Mouse (Mus musculus): ENCODE data around the gene Babam2. TPM values are rescaled to one million over a fixed set of nuclear protein-coding genes. Genes with fewer than 3 reads are reported as not detected.
A peak's percentile ranks its signal among the peaks of the same experiment; 100 is the strongest.

The Babam2 gene
- polyA plus RNA-seq, 1 experiment from 2014 or later: 35.4 TPM

DNA sequence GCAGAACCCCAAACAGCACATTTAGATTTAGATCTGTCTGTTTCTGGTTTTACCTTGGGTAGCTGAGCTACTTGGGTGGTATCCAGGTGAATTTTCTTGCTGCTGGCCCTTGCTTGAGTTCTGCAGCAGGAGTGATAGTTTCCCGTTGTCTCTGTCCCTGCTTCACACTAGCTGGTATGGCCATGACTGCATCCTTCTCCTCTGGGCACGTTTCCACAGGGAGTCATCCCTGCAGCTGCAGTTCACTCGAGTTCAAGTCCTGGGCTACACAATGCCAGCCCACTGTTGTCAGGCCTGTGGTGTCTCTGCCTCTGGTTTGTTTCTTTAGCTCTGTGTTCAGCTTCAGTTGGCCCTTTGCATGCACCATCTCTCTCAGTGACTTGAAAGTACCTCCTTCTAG, 239.0 kb downstream of the Babam2 start:
- Histone ChIP-seq H3K27me3 (no peaks in the 10 kb centered on the region), H3K9ac (replicated peaks) (no peak overlapping the region), H3K27ac (no peak overlapping the region), H3K36me3 (no peaks in the 10 kb centered on the region), H3K4me1 (replicated peaks) (peaks cover 7% of the 10 kb centered on the region), H3K4me2 (no peak overlapping the region), H3K4me3 (replicated peaks) (no peak overlapping the region), H3K9me3 (no peaks in the 10 kb centered on the region)
- 82% methylated on average over 3 of the region's 3 CpGs for WGBS
- ATAC-seq (ENCODE audit: insufficient number of reproducible peaks, insufficient read depth, low FRiP score, low TSS enrichment, low read depth): no peak

DNA sequence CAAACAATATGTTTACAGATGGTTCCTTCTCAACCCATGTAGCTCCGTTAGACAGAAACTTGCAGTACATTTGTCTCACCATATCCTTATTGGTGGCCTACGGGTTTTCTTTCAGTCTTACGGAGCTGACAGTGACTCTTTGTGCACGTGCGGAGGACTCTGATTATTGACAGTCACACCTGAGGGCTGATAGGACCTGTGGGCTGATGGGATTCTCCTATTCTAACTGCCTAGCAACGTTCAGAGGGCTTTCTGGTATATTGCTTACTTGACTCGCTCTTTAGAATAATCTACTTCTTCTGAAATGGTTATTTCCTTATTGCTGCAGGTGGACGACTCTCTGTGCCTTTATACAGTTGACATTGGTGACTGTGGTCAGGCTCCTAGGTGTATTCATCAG, 243.4 kb downstream of the Babam2 start:
- Histone ChIP-seq H3K4me2 (no peak overlapping the region), H3K9ac (replicated peaks) (no peak overlapping the region), H3K4me3 (replicated peaks) (no peak overlapping the region), H3K9me3 (no peaks in the 10 kb centered on the region), H3K4me1 (replicated peaks) (no peaks in the 10 kb centered on the region), H3K27ac (no peak overlapping the region), H3K27me3 (no peaks in the 10 kb centered on the region), H3K36me3 (no peaks in the 10 kb centered on the region)
- no peak for ATAC-seq (ENCODE audit: insufficient number of reproducible peaks, insufficient read depth, low FRiP score, low TSS enrichment, low read depth)
- 88% methylated on average over 8 of the region's 8 CpGs for WGBS

DNA sequence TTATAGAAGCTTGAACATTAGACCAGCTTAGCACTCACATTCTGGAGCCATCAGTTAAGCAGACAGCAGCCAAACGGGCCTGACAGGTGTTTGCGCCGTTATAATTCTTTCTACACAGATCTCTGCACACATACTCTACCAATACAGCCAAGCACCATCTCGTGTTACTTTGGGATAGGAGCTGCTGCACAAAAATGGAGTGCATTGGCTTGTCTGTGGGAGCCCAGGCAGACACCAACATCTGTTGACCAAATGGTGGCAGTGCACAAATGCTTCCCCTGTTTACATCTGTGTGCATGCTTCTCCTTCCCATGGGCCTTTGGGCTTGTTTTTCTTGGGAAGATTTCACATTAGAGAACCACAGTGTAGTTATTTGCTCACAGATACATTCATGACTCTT, 249.7 kb downstream of the Babam2 start:
- no peaks in the 10 kb centered on the region for H3K27me3 ChIP-seq
- 24% methylated on average over 4 of the region's 4 CpGs for WGBS
- no peaks in the 10 kb centered on the region for H3K36me3 ChIP-seq
- 0 out of 2 replicates have a peak overlapping the region, but pooled peaks have one; percentile 67 for H3K27ac ChIP-seq
- no peak for ATAC-seq (ENCODE audit: insufficient number of reproducible peaks, insufficient read depth, low FRiP score, low TSS enrichment, low read depth)
- H3K4me3 ChIP-seq (replicated peaks): no peak overlapping the region
- H3K9me3 ChIP-seq: no peaks in the 10 kb centered on the region
- no peak overlapping the region for H3K9ac ChIP-seq (replicated peaks)
- peaks cover 5% of the 10 kb centered on the region; the same call in 1 of the 2 replicates for H3K4me1 ChIP-seq (replicated peaks)
- no peak overlapping the region for H3K4me2 ChIP-seq

DNA sequence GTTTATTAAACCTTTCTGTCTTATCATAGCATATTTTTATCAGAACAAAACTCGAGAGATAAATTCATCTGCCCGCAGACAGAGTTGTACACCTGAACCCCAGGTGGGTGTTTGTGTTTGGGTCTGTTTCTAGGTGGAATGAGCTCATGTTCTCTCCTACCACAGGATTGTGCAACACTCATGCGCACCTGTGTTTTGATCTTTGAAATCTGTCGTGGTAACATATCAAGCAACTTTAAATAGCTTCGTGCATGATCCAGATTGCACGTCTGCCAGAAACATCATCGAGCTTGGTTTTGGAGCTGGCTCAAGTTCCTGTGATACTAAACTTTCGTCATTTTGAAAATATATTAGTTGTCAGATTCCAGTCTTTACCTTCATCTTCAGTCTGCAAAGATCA, 251.9 kb downstream of the Babam2 start:
- Histone ChIP-seq H3K4me3 (replicated peaks) (no peak overlapping the region), H3K9ac (replicated peaks) (no peak overlapping the region), H3K4me2 (no peak overlapping the region), H3K4me1 (replicated peaks) (peaks cover 5% of the 10 kb centered on the region; the same call in 1 of the 2 replicates), H3K27ac (no peak overlapping the region), H3K36me3 (no peaks in the 10 kb centered on the region), H3K27me3 (no peaks in the 10 kb centered on the region), H3K9me3 (no peaks in the 10 kb centered on the region)
- ATAC-seq (ENCODE audit: insufficient number of reproducible peaks, insufficient read depth, low FRiP score, low TSS enrichment, low read depth): no peak
- 83% methylated on average over 8 of the region's 8 CpGs for WGBS

DNA sequence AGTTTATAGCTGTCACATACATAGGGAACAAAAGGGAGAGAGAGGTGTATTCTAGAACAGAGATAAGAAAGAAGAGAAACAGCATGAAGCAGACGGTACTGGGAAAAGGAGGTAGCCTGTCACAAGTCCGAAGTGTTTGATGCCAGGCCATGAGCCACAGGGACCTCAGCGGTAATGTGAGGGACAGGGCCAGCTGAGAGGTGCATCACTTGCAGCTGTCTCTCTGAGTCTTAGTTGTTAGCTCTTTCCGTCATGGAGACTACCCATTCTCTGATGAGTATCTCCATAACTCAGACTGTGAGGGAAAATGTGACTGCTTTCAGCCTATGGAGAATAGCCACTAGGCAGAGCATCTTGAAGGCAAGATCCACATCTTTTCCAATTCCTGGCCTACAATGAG, 253.0 kb downstream of the Babam2 start:
- no peaks in the 10 kb centered on the region for H3K27me3 ChIP-seq
- no peak overlapping the region for H3K4me3 ChIP-seq (replicated peaks)
- peaks cover 5% of the 10 kb centered on the region; the same call in 1 of the 2 replicates for H3K4me1 ChIP-seq (replicated peaks)
- H3K4me2 ChIP-seq: no peak overlapping the region
- H3K27ac ChIP-seq: no peak overlapping the region
- no peaks in the 10 kb centered on the region for H3K36me3 ChIP-seq
- H3K9ac ChIP-seq (replicated peaks): no peak overlapping the region
- 87% methylated on average over 4 of the region's 4 CpGs for WGBS
- ATAC-seq (ENCODE audit: insufficient number of reproducible peaks, insufficient read depth, low FRiP score, low TSS enrichment, low read depth): no peak
- no peaks in the 10 kb centered on the region for H3K9me3 ChIP-seq

DNA sequence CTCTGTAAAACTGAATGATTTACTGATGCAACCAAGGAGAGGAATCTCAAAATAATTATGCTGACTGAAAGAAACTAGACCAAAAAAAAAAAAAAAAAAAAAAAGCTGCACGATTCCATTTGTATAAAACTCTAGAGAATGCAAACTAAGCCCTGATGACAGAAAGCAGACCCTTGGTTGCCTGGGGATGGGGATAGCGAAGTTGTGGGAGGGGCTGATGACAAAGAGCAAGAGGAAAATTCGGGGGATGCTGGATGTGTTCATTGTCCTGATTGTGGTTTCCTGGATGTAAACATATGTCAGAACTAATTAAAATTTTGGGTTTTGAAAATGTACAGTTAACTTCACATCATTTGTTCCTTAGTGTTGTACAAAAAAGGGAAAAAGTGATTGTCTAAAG, 257.7 kb downstream of the Babam2 start:
- H3K9ac ChIP-seq (replicated peaks): no peak overlapping the region
- H3K27ac ChIP-seq: no peak overlapping the region
- H3K9me3 ChIP-seq: no peaks in the 10 kb centered on the region
- H3K4me2 ChIP-seq: no peak overlapping the region
- H3K36me3 ChIP-seq: no peaks in the 10 kb centered on the region
- H3K4me1 ChIP-seq (replicated peaks): no peaks in the 10 kb centered on the region
- 78% methylated on average over 3 of the region's 3 CpGs for WGBS
- H3K4me3 ChIP-seq (replicated peaks): no peak overlapping the region
- no peak for ATAC-seq (ENCODE audit: insufficient number of reproducible peaks, insufficient read depth, low FRiP score, low TSS enrichment, low read depth)
- H3K27me3 ChIP-seq: no peaks in the 10 kb centered on the region

DNA sequence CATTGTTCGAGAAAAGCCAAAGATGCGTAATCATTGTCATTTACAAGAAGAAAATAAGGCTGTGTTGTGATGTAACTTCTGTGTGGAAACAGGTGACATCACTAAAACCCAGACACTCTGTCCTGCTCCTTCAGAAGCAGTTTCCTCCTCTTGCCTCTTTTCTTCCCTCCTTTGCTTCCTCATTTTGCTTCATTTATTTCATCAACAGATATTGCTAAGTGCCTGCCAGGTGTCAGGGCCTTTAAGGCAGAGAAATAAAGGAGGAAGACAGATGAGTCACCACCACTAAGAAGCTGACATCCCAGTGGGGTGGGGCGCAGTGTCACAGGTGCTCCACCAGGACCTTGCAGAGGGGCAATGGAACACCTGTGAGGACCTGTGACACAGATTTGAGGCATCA, 258.9 kb downstream of the Babam2 start:
- 93% methylated on average over 3 of the region's 3 CpGs for WGBS
- Histone ChIP-seq H3K27me3 (no peaks in the 10 kb centered on the region), H3K4me1 (replicated peaks) (no peaks in the 10 kb centered on the region), H3K4me3 (replicated peaks) (no peak overlapping the region), H3K27ac (no peak overlapping the region), H3K9me3 (no peaks in the 10 kb centered on the region), H3K36me3 (no peaks in the 10 kb centered on the region), H3K4me2 (no peak overlapping the region), H3K9ac (replicated peaks) (no peak overlapping the region)
- ATAC-seq (ENCODE audit: insufficient number of reproducible peaks, insufficient read depth, low FRiP score, low TSS enrichment, low read depth): no peak

DNA sequence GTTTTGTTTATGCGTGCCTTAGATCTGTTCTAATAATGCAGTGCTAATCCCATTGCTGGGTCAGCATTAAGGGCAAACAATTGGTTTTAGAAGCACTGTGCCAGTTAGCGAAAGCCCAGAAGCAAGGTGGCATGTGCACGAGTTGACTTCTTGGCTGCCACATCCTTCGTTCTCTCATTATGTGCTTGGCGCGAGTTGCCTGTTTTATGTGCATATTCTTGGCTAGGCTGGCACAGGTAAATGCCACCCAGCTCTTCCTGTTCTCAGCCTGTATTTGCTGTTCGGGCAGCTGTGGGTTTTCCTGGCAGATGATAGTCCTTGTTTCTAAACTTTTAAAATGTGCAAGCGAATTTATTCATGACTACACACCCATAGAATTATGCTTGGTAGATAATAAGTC, 262.4 kb downstream of the Babam2 start:
- Histone ChIP-seq H3K4me1 (replicated peaks) (no peaks in the 10 kb centered on the region), H3K9ac (replicated peaks) (no peak overlapping the region), H3K4me3 (replicated peaks) (no peak overlapping the region), H3K4me2 (no peak overlapping the region), H3K36me3 (no peaks in the 10 kb centered on the region), H3K27me3 (no peaks in the 10 kb centered on the region), H3K9me3 (no peaks in the 10 kb centered on the region), H3K27ac (no peak overlapping the region)
- WGBS: 90% methylated on average over 8 of the region's 8 CpGs
- no peak for ATAC-seq (ENCODE audit: insufficient number of reproducible peaks, insufficient read depth, low FRiP score, low TSS enrichment, low read depth)

DNA sequence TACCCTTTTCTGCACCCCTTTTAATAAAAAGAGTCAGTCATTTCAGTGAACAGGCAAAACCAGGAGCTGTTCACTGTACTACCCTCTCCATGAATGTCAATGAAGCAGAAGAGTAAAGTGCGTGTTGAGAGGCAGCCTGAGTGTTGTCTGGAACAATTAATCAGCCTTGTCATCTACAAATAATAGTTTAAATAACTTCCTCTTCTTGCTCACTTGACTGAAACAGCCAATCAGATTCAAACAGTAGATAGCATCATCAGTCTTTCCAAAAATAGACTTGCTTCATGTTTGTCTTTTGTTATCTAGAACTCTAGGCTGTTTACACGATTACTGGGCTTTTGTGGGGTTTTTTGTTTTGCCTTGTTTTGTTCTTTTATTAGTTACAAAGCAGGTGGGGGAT, 263.9 kb downstream of the Babam2 start:
- WGBS: 82% methylated on average over 2 of the region's 2 CpGs
- Histone ChIP-seq H3K9ac (replicated peaks) (no peak overlapping the region), H3K27ac (no peak overlapping the region), H3K27me3 (no peaks in the 10 kb centered on the region), H3K4me3 (replicated peaks) (no peak overlapping the region), H3K9me3 (no peaks in the 10 kb centered on the region), H3K4me1 (replicated peaks) (no peaks in the 10 kb centered on the region), H3K4me2 (no peak overlapping the region), H3K36me3 (no peaks in the 10 kb centered on the region)
- ATAC-seq (ENCODE audit: insufficient number of reproducible peaks, insufficient read depth, low FRiP score, low TSS enrichment, low read depth): no peak

DNA sequence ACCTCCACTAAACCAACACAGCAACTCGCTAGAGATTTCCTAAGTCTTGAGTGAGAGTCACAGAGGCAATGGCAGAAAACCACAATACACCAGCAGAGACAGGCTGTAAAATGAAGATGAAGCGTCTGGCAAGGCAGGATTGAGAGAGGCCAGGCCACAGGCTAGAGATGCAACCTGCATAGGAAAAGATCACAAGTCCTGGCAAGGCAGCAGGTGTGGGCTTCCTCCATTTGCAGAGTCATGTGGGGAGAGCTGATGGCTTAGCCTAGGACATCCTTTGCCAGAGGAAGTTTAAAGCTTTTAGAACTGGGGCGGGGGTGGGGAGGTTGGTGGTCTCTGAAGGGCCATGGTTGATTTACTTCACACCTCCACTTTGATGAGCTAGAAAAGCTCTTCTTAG, 264.9 kb downstream of the Babam2 start:
- Histone ChIP-seq H3K9ac (replicated peaks) (no peak overlapping the region), H3K4me2 (no peak overlapping the region), H3K27me3 (no peaks in the 10 kb centered on the region), H3K9me3 (no peaks in the 10 kb centered on the region), H3K36me3 (no peaks in the 10 kb centered on the region), H3K4me1 (replicated peaks) (no peaks in the 10 kb centered on the region), H3K4me3 (replicated peaks) (no peak overlapping the region), H3K27ac (no peak overlapping the region)
- ATAC-seq (ENCODE audit: insufficient number of reproducible peaks, insufficient read depth, low FRiP score, low TSS enrichment, low read depth): no peak
- WGBS: 58% methylated on average over 3 of the region's 3 CpGs

DNA sequence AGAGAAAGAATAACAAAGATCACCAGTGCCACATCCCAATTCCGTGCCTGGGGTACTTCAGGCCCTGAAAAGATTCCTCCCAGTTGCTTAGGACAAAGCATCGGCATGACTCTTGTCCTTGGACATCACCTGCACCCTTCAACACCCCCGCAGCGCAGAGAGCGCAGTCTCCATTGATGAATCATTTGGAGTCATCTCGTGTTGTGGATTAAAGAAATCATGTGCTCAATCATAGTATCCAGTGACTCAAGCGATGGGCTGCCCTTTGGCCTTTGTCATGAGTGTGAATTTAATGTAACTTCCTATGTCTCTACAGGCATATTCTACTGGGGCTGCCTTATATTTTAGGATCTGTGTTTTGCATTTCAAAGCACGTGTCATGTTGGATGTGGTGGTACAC, 265.9 kb downstream of the Babam2 start:
- no peak for ATAC-seq (ENCODE audit: insufficient number of reproducible peaks, insufficient read depth, low FRiP score, low TSS enrichment, low read depth)
- WGBS: 85% methylated on average over 8 of the region's 8 CpGs
- Histone ChIP-seq H3K27ac (no peak overlapping the region), H3K9ac (replicated peaks) (no peak overlapping the region), H3K36me3 (no peaks in the 10 kb centered on the region), H3K4me2 (no peak overlapping the region), H3K9me3 (no peaks in the 10 kb centered on the region), H3K4me1 (replicated peaks) (no peaks in the 10 kb centered on the region), H3K4me3 (replicated peaks) (no peak overlapping the region), H3K27me3 (no peaks in the 10 kb centered on the region)

DNA sequence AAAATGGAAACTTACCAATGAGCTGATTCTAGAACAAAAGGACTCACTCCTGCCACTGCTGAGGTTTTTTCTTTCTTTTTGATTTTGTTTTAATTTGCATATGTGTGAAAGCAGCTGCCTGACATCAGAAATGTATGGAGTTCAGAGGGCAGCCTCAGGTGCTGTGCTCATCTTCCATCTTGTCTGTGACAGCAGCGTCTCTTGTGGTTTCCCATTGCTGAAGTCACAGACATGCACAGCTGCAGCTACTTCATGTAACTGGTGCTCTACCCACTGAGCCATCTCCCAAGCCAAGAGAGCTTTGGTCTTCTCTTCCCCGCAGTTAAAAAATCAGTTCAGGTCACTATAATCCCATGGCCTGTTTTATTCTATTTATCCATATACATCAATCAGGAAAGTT, 266.4 kb downstream of the Babam2 start:
- no peaks in the 10 kb centered on the region for H3K4me1 ChIP-seq (replicated peaks)
- H3K4me3 ChIP-seq (replicated peaks): no peak overlapping the region
- ATAC-seq (ENCODE audit: insufficient number of reproducible peaks, insufficient read depth, low FRiP score, low TSS enrichment, low read depth): no peak
- no peaks in the 10 kb centered on the region for H3K27me3 ChIP-seq
- no peaks in the 10 kb centered on the region for H3K9me3 ChIP-seq
- 92% methylated on average over 2 of the region's 2 CpGs for WGBS
- no peak overlapping the region for H3K4me2 ChIP-seq
- no peaks in the 10 kb centered on the region for H3K36me3 ChIP-seq
- H3K9ac ChIP-seq (replicated peaks): no peak overlapping the region
- H3K27ac ChIP-seq: no peak overlapping the region
